Mouse (Mus musculus): ENCODE measurements around the gene Oaz3. TPM values are rescaled to one million over a fixed set of nuclear protein-coding genes. Genes with fewer than 3 reads are reported as not detected.

Oaz3 gene
- polyA plus RNA-seq, 1 experiment from 2014 or later, result 1.0 TPM

DNA sequence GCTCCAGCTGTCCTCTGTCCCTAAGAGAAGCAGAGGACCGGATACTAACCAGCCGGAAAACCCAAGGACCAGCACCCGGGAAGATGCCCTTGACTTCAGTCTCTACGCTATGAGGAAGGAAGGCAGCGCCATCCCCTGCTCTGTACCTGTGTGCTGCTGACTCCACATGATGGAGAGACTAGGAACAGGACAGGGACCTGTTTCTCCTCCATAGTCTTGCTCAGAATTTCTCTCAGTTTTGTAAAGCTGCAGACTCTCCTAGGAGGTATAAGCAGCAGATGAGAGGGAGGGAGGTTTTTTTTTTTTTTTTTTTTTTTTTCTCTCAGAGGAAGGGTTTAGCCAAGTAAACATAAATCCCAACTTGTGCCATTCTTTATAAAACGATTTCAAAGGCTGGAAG is 45.5 kb downstream of the Oaz3 start, which contains the start of gene Lingo4:
Gene Lingo4, plus strand, starts transcription at position 301 of the 400 bp plus-strand sequence.
- Histone ChIP-seq H3K36me3 (replicated peaks) (no peaks in the 10 kb centered on the region), H3K9me3 (no peaks in the 10 kb centered on the region), H3K4me1 (peaks cover 17% of the 10 kb centered on the region), H3K27me3 (peaks cover 26% of the 10 kb centered on the region), H3K4me2 (peak within 1 kb of the TSS; percentile 64), H3K4me3 (replicated peaks) (peak within 1 kb of the TSS; percentile 40), H3K27ac (no peak within 1 kb of the TSS), H3K9ac (peak within 1 kb of the TSS; percentile 51)
- 74% methylated on average over 6 of the region's 6 CpGs for WGBS
- no peak for ATAC-seq (ENCODE audit: low FRiP score)

DNA sequence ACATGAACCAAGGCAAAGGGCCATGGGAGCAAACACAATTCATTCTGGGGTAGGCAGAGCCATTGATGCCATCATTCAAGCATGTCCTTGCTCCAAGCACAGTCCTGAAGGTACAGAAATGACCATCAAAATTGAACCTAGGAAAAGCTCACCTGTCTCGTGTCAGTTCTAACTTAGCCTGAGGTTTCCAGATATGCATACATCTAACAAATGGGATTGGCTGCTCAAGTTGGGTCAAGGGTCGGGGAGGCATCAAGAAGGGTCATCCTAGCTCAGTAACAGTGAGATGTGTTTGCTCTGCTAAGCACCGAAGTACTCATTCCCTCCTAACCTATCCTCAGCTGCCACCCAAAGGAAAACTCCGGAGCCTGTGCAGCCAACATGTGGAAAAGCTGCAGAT is 46.9 kb downstream of the Oaz3 start:
- Histone ChIP-seq H3K9me3 (no peaks in the 10 kb centered on the region), H3K4me2 (no peak overlapping the region), H3K27me3 (peaks cover 26% of the 10 kb centered on the region), H3K9ac (no peak overlapping the region), H3K36me3 (replicated peaks) (no peaks in the 10 kb centered on the region), H3K27ac (no peak overlapping the region), H3K4me1 (peaks cover 17% of the 10 kb centered on the region), H3K4me3 (replicated peaks) (no peak overlapping the region)
- no peak for ATAC-seq (ENCODE audit: low FRiP score)
- WGBS, result 88% methylated on average over 4 of the region's 4 CpGs

DNA sequence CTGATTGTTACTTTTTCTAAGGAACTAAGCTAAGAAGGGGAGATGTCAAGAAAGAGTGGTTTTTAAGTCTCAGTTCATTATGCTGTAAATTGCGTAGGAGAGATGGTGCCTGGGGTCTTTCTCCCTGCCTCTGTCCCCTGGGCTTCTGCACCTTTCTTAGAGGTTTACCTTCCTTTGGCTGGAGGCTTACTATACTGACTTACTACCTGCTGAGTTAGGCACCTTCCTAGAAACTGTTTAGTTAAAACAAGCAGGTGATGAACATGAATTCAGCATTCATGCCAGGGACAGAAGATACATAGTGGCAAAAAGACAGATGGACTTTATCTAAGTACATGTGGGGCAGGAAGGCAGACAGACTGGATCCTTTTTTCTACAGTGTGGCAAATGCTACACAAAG is 47.4 kb downstream of the Oaz3 start:
- H3K4me2 ChIP-seq, result no peak overlapping the region
- no peak overlapping the region for H3K27ac ChIP-seq
- WGBS, result 71% methylated on average over 1 of the region's 1 CpGs
- no peak overlapping the region for H3K9ac ChIP-seq
- H3K4me3 ChIP-seq (replicated peaks), result no peak overlapping the region
- no peaks in the 10 kb centered on the region for H3K9me3 ChIP-seq
- H3K4me1 ChIP-seq, result peaks cover 17% of the 10 kb centered on the region
- no peaks in the 10 kb centered on the region for H3K36me3 ChIP-seq (replicated peaks)
- no peak for ATAC-seq (ENCODE audit: low FRiP score)
- peaks cover 26% of the 10 kb centered on the region for H3K27me3 ChIP-seq

DNA sequence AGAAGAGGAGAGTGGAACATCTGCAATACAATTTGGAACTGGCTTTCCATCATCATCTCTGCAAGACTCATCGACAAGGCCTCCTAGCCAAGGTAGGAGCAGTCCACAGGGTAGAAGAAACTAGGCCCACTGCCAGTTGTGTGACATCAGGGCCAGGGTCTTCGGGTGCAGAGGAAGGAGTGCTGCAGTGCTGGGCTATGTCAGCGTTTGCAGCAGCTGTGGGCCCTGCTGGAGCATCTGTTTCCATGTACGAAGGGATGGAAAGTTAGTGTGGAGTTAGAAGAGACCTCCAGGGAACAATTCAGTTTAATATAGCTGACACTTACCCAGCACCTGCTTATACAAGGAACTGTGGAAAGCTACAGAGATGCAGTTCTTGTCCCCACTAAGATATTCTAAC is 50.7 kb downstream of the Oaz3 start:
- H3K27me3 ChIP-seq, result peaks cover 13% of the 10 kb centered on the region
- H3K27ac ChIP-seq, result no peak overlapping the region
- no peaks in the 10 kb centered on the region for H3K9me3 ChIP-seq
- H3K4me2 ChIP-seq, result no peak overlapping the region
- no peak overlapping the region for H3K4me3 ChIP-seq (replicated peaks)
- H3K36me3 ChIP-seq (replicated peaks), result no peaks in the 10 kb centered on the region
- H3K4me1 ChIP-seq, result no peaks in the 10 kb centered on the region
- no peak overlapping the region for H3K9ac ChIP-seq
- ATAC-seq (ENCODE audit: low FRiP score), result no peak
- WGBS, result 72% methylated on average over 4 of the region's 4 CpGs

DNA sequence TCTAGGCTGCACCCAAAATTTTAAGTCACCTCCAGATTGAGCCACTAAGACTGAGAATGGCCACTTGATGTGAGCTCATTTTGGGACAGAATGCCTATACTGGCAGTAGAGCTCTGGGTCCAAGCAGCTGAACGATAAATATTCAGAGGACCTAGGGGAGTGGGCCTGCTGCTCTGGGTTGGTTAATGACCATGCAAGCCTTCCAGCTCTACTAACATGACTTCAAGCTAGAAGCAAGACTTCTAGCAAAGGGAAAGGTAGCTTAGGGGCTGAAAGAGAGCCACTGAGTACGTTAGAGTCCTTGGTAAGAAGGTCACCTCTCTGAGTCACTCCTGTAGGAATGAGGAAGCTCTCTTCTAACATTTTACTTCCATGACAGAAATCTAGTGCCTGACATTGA is 51.6 kb downstream of the Oaz3 start:
- Histone ChIP-seq H3K4me3 (replicated peaks) (no peak overlapping the region), H3K4me1 (no peaks in the 10 kb centered on the region), H3K9ac (no peak overlapping the region), H3K27me3 (peaks cover 4% of the 10 kb centered on the region), H3K27ac (no peak overlapping the region), H3K4me2 (no peak overlapping the region), H3K9me3 (no peaks in the 10 kb centered on the region), H3K36me3 (replicated peaks) (no peaks in the 10 kb centered on the region)
- no peak for ATAC-seq (ENCODE audit: low FRiP score)
- 88% methylated on average over 2 of the region's 2 CpGs for WGBS

DNA sequence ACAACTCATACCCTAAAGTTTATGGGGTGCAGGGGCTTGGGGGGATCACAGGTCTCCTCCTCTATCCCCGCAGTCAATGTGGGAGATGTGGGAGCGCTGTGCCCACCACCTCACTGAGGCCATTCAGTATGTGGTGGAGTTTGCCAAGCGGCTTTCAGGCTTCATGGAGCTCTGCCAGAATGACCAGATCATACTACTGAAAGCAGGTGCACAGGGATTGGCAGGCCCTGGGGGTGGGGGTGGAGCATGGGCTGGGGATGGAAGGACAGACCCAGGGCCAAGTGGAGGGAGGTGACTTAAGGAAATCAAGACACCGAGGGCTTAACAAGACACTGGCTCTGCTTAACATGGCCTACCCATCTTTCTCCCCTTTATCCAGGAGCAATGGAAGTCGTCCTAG is 52.7 kb downstream of the Oaz3 start:
- Histone ChIP-seq H3K4me1 (no peaks in the 10 kb centered on the region), H3K9ac (no peak overlapping the region), H3K36me3 (replicated peaks) (no peaks in the 10 kb centered on the region), H3K27ac (no peak overlapping the region), H3K9me3 (no peaks in the 10 kb centered on the region), H3K4me3 (replicated peaks) (no peak overlapping the region), H3K27me3 (no peaks in the 10 kb centered on the region), H3K4me2 (no peak overlapping the region)
- no peak for ATAC-seq (ENCODE audit: low FRiP score)
- WGBS, result 91% methylated on average over 5 of the region's 5 CpGs

DNA sequence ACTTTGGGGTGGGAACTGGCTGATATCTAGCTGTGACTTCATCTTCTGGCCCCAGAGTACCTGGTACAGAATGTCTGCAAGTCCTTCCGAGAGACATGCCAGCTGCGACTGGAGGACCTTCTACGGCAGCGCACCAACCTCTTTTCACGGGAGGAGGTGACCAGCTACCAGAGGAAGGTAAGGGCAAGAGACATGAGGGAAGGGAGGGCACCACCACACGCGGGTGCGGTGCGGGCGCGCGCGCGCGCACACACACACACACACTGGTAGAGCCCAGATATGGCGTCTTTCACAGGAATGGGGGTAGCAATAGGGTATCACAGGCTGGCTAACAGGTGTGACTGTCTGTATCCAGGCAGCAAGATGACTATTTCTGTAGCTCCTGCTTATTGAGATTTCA is 54.3 kb downstream of the Oaz3 start:
- no peaks in the 10 kb centered on the region for H3K4me1 ChIP-seq
- H3K27ac ChIP-seq, result no peak overlapping the region
- no peak overlapping the region for H3K9ac ChIP-seq
- no peaks in the 10 kb centered on the region for H3K36me3 ChIP-seq (replicated peaks)
- whole genome bisulfite sequencing, result 97% methylated on average over 16 of the region's 16 CpGs
- H3K9me3 ChIP-seq, result no peaks in the 10 kb centered on the region
- no peak overlapping the region for H3K4me2 ChIP-seq
- no peaks in the 10 kb centered on the region for H3K27me3 ChIP-seq
- no peak for ATAC-seq (ENCODE audit: low FRiP score)
- no peak overlapping the region for H3K4me3 ChIP-seq (replicated peaks)

DNA sequence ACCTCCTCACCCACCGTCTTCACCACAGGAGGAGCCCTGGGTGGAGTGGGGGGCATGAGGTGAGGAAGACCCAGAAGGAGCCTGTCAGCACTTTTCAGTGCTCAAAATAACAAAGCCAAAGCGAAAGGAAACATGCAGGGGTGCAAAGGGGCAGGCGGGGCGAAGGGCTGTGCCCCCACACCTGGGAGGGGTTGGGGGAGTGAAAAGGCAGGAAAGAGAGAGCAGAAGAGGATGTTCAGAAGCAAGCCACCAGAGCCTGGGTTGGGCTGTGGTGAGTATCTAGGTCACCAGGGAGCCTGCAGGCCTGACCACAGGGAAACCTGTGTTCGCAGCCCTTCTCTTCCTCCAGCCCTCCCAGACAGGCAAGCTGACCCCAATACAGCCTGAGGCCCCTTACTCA is 55.7 kb downstream of the Oaz3 start:
- Histone ChIP-seq H3K4me3 (replicated peaks) (no peak overlapping the region), H3K27me3 (no peaks in the 10 kb centered on the region), H3K36me3 (replicated peaks) (no peaks in the 10 kb centered on the region), H3K9ac (no peak overlapping the region), H3K4me2 (no peak overlapping the region), H3K27ac (no peak overlapping the region), H3K4me1 (no peaks in the 10 kb centered on the region), H3K9me3 (no peaks in the 10 kb centered on the region)
- ATAC-seq (ENCODE audit: low FRiP score), result no peak
- 84% methylated on average over 5 of the region's 5 CpGs for WGBS

DNA sequence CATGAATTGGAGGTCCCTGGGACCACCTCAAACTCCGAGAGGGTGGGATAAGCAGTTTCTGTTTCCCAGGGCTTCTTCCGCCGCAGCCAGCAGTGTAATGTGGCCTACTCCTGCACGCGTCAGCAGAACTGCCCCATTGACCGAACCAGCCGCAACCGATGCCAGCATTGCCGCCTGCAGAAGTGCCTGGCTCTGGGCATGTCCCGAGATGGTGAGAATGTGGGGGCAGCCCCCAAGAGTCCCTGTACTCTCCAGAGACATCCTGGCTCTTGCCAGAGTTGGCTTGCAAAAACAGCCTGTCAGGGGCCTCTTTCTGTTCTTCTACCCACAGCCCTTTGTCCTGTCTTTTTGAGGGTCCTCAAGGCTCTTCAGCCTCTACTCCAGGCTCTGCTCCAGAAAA is 56.3 kb downstream of the Oaz3 start:
- no peak for ATAC-seq (ENCODE audit: low FRiP score)
- H3K9me3 ChIP-seq, result no peaks in the 10 kb centered on the region
- no peak overlapping the region for H3K4me3 ChIP-seq (replicated peaks)
- no peaks in the 10 kb centered on the region for H3K4me1 ChIP-seq
- H3K9ac ChIP-seq, result no peak overlapping the region
- no peak overlapping the region for H3K27ac ChIP-seq
- no peaks in the 10 kb centered on the region for H3K36me3 ChIP-seq (replicated peaks)
- H3K27me3 ChIP-seq, result no peaks in the 10 kb centered on the region
- no peak overlapping the region for H3K4me2 ChIP-seq
- WGBS, result 93% methylated on average over 10 of the region's 10 CpGs

DNA sequence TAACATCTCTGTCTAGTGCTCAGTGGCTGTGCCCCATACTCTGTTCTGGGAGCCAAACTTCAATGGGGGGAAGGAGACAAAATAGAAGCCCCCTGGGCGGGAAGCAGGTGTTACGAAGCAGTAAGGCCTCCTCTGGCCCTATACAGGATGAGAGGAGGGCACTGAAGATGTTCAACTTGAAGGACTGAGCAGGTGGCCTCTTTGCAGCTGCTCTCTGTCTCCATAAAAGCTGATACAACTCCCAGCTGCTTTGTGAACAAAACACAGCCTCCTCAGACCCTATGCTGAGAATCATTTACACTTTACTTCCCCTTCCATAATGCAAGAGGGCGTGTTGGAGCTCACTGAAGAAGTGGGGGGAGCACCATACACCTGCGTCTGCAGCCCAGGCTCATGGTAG is 57.0 kb downstream of the Oaz3 start:
- no peak for ATAC-seq (ENCODE audit: low FRiP score)

DNA sequence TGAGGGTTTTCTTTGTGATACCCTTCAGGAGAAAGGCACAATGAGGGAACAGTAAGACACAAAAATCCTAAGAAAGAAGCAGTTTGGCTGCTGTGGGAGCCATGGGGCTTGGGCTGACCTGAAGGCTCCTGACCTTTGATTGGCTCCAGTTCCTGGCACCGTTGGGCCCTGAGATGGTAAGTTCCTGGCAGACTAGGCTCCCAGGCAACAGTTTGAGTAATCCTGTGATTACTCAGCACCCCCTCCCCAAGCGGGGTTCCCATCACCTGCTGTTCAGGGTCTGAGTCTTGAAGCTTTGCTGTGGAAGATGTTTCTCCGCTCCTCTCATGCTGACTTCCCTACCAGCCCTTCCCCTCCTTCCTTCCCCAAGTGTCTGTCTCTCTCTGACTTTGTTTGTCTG is 60.2 kb downstream of the Oaz3 start:
- Histone ChIP-seq H3K36me3 (replicated peaks) (no peaks in the 10 kb centered on the region), H3K4me3 (replicated peaks) (no peak overlapping the region), H3K4me2 (no peak overlapping the region), H3K27ac (no peak overlapping the region), H3K27me3 (no peaks in the 10 kb centered on the region), H3K9ac (no peak overlapping the region), H3K9me3 (no peaks in the 10 kb centered on the region), H3K4me1 (peaks cover 5% of the 10 kb centered on the region; the same call in 1 of the 2 replicates)
- 73% methylated on average over 3 of the region's 3 CpGs for WGBS
- ATAC-seq (ENCODE audit: low FRiP score), result no peak

More for the DNA sequence above, 57.0 kb downstream of the Oaz3 start:
- H3K4me1 ChIP-seq, result no peaks in the 10 kb centered on the region
- no peak overlapping the region for H3K4me3 ChIP-seq (replicated peaks)
- no peaks in the 10 kb centered on the region for H3K27me3 ChIP-seq
- WGBS, result 73% methylated on average over 4 of the region's 4 CpGs
- H3K9ac ChIP-seq, result no peak overlapping the region
- no peaks in the 10 kb centered on the region for H3K36me3 ChIP-seq (replicated peaks)
- no peaks in the 10 kb centered on the region for H3K9me3 ChIP-seq
- no peak overlapping the region for H3K27ac ChIP-seq
- H3K4me2 ChIP-seq, result no peak overlapping the region
